Mouse (Mus musculus): ENCODE results near the gene Pa2g4. TPM values are rescaled to one million over a fixed set of nuclear protein-coding genes. Genes with fewer than 3 reads are reported as not detected.
"Not testable (repeated sequence)": the region's sequence is repeated elsewhere in the genome, so short reads cannot be mapped to it uniquely, and the experiment has no call there.

Gene Pa2g4
- polyA plus RNA-seq, 1 experiment: not detected

DNA sequence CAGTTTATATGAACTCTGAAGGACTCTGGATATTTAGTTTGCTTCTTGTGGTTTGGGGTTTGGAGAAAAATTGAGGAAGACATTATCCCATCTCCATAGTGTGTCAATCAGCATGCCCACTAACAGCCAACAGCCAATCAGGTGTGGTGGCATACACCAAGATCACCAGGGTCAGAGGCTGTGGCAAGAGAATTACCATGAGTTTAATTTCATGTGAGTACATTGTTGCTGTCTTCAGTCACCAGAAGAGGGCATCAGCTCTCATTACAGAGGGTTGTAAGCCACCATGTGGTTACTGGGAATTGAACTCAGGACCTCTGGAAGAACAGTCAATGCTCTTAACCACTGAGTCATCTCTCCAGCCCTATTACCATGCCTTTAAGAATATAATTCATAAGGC, 9.5 kb downstream of the Pa2g4 start:
- TF ChIP-seq POLR2A (IDR thresholded peaks at IDR 0.05; ENCODE audit: insufficient read depth, low read depth, low read length): no peak
- no peak for TF ChIP-seq CTCF (IDR thresholded peaks at IDR 0.05; ENCODE audit: insufficient read depth, low read depth, low read length)
- no peaks in the 10 kb centered on the region for H3K4me1 ChIP-seq (ENCODE audit: control insufficient read depth, insufficient read depth, low read length)
- no peak overlapping the region for H3K27ac ChIP-seq (ENCODE audit: insufficient read depth, low read depth, low read length)
- H3K4me3 ChIP-seq (ENCODE audit: insufficient read depth, low read depth, low read length): no peak overlapping the region

- H3K4me1 ChIP-seq (ENCODE audit: control insufficient read depth, insufficient read depth, low read length); H3K27ac ChIP-seq (ENCODE audit: insufficient read depth, low read depth, low read length); H3K4me3 ChIP-seq (ENCODE audit: insufficient read depth, low read depth, low read length): not testable (repeated sequence)
- WGBS: 100% methylated on average over 1 of the region's 1 CpGs
These were observed 10.2 kb downstream of the Pa2g4 start for GRCm38 (mm10) chr10:128555567-128555966.

- 91% methylated on average over 11 of the region's 11 CpGs for WGBS
- not testable (repeated sequence) for H3K27ac ChIP-seq (ENCODE audit: insufficient read depth, low read depth, low read length); H3K4me1 ChIP-seq (ENCODE audit: control insufficient read depth, insufficient read depth, low read length); H3K4me3 ChIP-seq (ENCODE audit: insufficient read depth, low read depth, low read length)
These were observed 15.5 kb downstream of the Pa2g4 start for GRCm38 (mm10) chr10:128550144-128550823.

GRCm38 (mm10) chr10:128549682-128550057, 16.1 kb downstream of the Pa2g4 start:
- H3K27ac ChIP-seq (ENCODE audit: insufficient read depth, low read depth, low read length): peak overlapping the region; percentile 49; the same call in 1 of the 2 replicates
- H3K4me1 ChIP-seq (ENCODE audit: control insufficient read depth, insufficient read depth, low read length); H3K4me3 ChIP-seq (ENCODE audit: insufficient read depth, low read depth, low read length): not testable (repeated sequence)
- 54% methylated on average over 6 of the region's 6 CpGs for WGBS

- WGBS: under 1% methylated on average over 31 of the region's 31 CpGs
- TF ChIP-seq POLR2A (IDR thresholded peaks at IDR 0.05; ENCODE audit: insufficient read depth, low read depth, low read length): peak; percentile 97
- no peak for TF ChIP-seq CTCF (IDR thresholded peaks at IDR 0.05; ENCODE audit: insufficient read depth, low read depth, low read length)
- peak within 1 kb of the TSS; percentile 88 for H3K27ac ChIP-seq (ENCODE audit: insufficient read depth, low read depth, low read length)
- peak within 1 kb of the TSS; percentile 72 for H3K4me3 ChIP-seq (ENCODE audit: insufficient read depth, low read depth, low read length)
- peaks cover 4% of the 10 kb centered on the region for H3K4me1 ChIP-seq (ENCODE audit: control insufficient read depth, insufficient read depth, low read length)
These were observed 16.7 kb downstream of the Pa2g4 start, which contains the start of gene Rpl41 for GRCm38 (mm10) chr10:128548947-128549681. Rpl41 (minus strand) TSS chr10:128549305.

GRCm38 (mm10) chr10:128548051-128548791, 17.6 kb downstream of the Pa2g4 start:
- peak overlapping the region; percentile 72 for H3K4me3 ChIP-seq (ENCODE audit: insufficient read depth, low read depth, low read length)
- not testable (repeated sequence) for H3K4me1 ChIP-seq (ENCODE audit: control insufficient read depth, insufficient read depth, low read length)
- WGBS: under 1% methylated on average over 30 of the region's 30 CpGs
- H3K27ac ChIP-seq (ENCODE audit: insufficient read depth, low read depth, low read length): peak overlapping the region; percentile 88

DNA sequence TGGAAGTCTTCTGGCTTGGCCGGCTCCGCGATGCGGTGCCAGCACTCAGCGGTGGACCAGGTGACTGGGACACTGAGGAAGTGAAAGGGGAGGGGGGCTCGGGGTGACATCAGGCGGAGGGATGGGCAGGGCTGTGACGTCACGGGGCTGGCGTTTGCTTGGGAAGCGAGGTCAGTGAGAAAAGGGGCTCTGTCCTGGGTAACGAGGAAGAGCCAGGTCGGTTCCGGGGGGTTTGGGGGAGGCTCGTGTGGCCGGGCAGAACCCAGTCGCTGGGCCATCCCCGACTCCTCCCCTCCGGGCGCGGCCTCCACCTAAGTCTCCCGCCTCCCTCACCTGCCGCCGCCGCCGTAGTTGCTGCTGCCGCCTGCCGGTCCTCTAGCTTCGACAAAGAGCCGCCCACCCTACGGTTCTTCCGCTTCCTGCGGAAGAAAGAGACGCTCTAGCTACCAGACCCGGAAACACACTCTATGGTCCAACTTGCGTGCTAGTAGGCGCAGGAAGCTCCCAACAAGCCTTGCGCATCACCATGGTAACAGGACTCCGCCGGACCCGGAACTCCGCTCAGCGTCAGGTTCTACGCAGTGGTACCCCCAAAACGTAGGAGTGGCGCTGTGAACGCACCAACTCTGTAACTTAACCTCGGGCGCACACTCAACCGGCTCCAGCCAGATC, 18.3 kb downstream of the Pa2g4 start, which contains the start of gene Zc3h10:
Gene Zc3h10 (minus strand): TSS at position 414 of the 672 bp plus-strand sequence.
- Histone ChIP-seq H3K4me3 (ENCODE audit: insufficient read depth, low read depth, low read length) (peak within 1 kb of the TSS; percentile 72), H3K4me1 (ENCODE audit: control insufficient read depth, insufficient read depth, low read length) (peaks cover 4% of the 10 kb centered on the region), H3K27ac (ENCODE audit: insufficient read depth, low read depth, low read length) (peak within 1 kb of the TSS; percentile 88)
- under 1% methylated on average over 50 of the region's 50 CpGs for WGBS
- no peak for TF ChIP-seq CTCF (IDR thresholded peaks at IDR 0.05; ENCODE audit: insufficient read depth, low read depth, low read length)
- TF ChIP-seq POLR2A (IDR thresholded peaks at IDR 0.05; ENCODE audit: insufficient read depth, low read depth, low read length): peak; percentile 51

DNA sequence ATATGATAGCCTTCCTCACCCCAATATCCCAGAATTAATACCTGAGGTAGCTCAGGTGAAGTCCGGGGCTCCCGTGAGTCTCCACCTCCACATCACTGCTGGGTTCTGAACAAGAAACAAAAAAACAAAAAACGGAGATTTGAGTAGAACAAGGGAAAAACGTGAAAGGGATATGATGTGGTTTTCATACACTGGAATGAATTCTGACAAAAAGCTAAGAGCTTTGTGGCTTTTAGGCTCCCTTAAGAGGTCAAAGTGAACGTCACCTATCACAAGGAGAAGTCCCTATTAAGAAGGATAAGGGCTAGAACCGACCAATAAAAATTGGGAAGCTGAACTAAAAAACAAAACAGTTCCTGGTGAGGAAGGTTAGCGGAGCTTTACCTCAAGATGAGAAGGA, 19.0 kb downstream of the Pa2g4 start:
- Histone ChIP-seq H3K4me1 (ENCODE audit: control insufficient read depth, insufficient read depth, low read length) (peaks cover 4% of the 10 kb centered on the region), H3K4me3 (ENCODE audit: insufficient read depth, low read depth, low read length) (peak overlapping the region; percentile 72), H3K27ac (ENCODE audit: insufficient read depth, low read depth, low read length) (peak overlapping the region; percentile 60)
- no peak for TF ChIP-seq POLR2A (IDR thresholded peaks at IDR 0.05; ENCODE audit: insufficient read depth, low read depth, low read length)
- no peak for TF ChIP-seq CTCF (IDR thresholded peaks at IDR 0.05; ENCODE audit: insufficient read depth, low read depth, low read length)
- 11% methylated on average over 7 of the region's 7 CpGs for WGBS

DNA sequence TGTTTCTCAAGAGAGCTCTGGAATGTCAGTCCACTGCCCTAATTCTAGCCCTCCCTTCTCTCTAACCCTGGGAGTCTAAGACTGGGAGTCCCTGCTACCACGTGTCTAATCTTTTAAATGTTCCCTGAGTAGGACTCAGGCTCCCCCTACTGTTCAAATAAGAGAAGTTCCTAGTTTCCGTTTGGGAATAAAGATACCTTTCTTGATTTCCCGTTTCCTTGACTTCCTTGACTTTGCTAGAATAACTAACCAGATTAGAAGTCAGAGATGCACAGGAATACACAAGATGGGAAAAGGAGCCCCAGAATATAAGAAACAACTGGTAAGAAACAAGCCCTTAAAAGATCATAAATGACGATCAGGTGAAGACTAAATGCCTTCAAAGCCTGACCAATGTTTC, 19.4 kb downstream of the Pa2g4 start:
- H3K4me3 ChIP-seq (ENCODE audit: insufficient read depth, low read depth, low read length): no peak overlapping the region
- WGBS: 7% methylated on average over 4 of the region's 4 CpGs
- H3K4me1 ChIP-seq (ENCODE audit: control insufficient read depth, insufficient read depth, low read length): peaks cover 4% of the 10 kb centered on the region
- TF ChIP-seq CTCF (IDR thresholded peaks at IDR 0.05; ENCODE audit: insufficient read depth, low read depth, low read length): no peak
- no peak for TF ChIP-seq POLR2A (IDR thresholded peaks at IDR 0.05; ENCODE audit: insufficient read depth, low read depth, low read length)
- no peak overlapping the region; the same call in 1 of the 2 replicates for H3K27ac ChIP-seq (ENCODE audit: insufficient read depth, low read depth, low read length)
